Mouse (Mus musculus) embryo, embryonic 10.5 days (tissue): ENCODE data around the gene Serpina3n.
"Not testable (repeated sequence)": the region's sequence is repeated elsewhere in the genome, so short reads cannot be mapped to it uniquely, and the experiment has no call there.

Experiments
- DNase-seq: peaks from one replicate; pipeline ENCODE4 v3.0.0-alpha.2; 2015; ENCODE audit warnings: low spot score

Gene Serpina3n

GRCm38 (mm10) chr12:104433951-104434735, 27.6 kb downstream of the Serpina3n start:
- peak; percentile 22 for DNase-seq

- peak; percentile 93 for DNase-seq
Measured at GRCm38 (mm10) chr12:104440087-104440760, 33.7 kb downstream of the Serpina3n start.

- no peak for DNase-seq
Measured at GRCm38 (mm10) chr12:104443716-104444115, 37.2 kb downstream of the Serpina3n start.

GRCm38 (mm10) chr12:104447056-104447455, 40.5 kb downstream of the Serpina3n start:
- DNase-seq: not testable (repeated sequence)

GRCm38 (mm10) chr12:104448099-104448498, 41.6 kb downstream of the Serpina3n start:
- DNase-seq: peak; percentile 68

GRCm38 (mm10) chr12:104450257-104450656, 43.7 kb downstream of the Serpina3n start:
- DNase-seq: no peak

- DNase-seq: no peak
Measured at GRCm38 (mm10) chr12:104453002-104453401, 46.5 kb downstream of the Serpina3n start.

- no peak for DNase-seq
Measured at GRCm38 (mm10) chr12:104459377-104459776, 52.8 kb downstream of the Serpina3n start.

GRCm38 (mm10) chr12:104461372-104461771, 54.8 kb downstream of the Serpina3n start:
- no peak for DNase-seq
